Comparison of ENCODE assay signal across 22 mouse cellular contexts in the genomic region with DNA sequence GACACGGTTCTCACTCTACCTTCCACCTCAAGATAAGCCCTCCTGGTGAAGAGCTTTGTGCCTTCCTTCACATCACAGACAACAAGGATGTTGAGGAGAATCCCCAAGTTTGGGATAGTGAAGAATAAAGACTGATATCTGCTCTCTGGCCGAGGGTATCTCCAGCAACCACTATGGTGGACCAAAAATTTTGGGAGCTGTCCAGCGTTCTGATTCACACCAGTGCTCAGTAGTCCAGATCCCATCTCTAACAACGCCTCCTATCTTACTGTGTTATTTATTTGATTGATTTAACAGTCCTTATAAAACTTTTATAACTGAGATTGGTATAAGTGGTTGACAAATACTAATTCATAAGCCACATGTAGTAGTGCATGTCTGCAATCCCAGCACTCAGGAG. TPM values are rescaled to one million over a fixed set of nuclear protein-coding genes. Genes with fewer than 3 reads are reported as not detected.
DNase-seq lines count a peak whose midpoint lies in the region; ATAC-seq and TF ChIP-seq lines count a peak whose summit lies in the region.
"Had no signal": no experiment of that assay in that cellular context is flagged by ENCODE, and none has a peak within 500 bp of the region (broad histone marks: within the 10 kb centered on the region; RNA-seq: fewer than 3 reads in every experiment).

No protein-coding gene starts in this region.

- H3K4me3 ChIP-seq in kidney, postnatal 0 days (replicated peaks; ENCODE audit: low read depth, low read length): no peak overlapping the region
- H3K4me3 ChIP-seq in hindbrain, postnatal 0 days (ENCODE audit: low read length): no peak overlapping the region
- no peak overlapping the region for H3K4me3 ChIP-seq in intestine, embryonic 16.5 days (ENCODE audit: low read length)
- H3K4me3 ChIP-seq: forebrain, embryonic 12.5 days; megakaryocyte, embryonic 14.5 days had no signal

- WGBS in kidney, postnatal 0 days: 53% methylated on average over 4 of the region's 4 CpGs
- 56% methylated on average over 4 of the region's 4 CpGs for WGBS in hindbrain, postnatal 0 days
- 45% methylated on average over 4 of the region's 4 CpGs for WGBS in intestine, embryonic 16.5 days

- no peaks in the 10 kb centered on the region for H3K4me1 ChIP-seq in kidney, postnatal 0 days (replicated peaks; ENCODE audit: insufficient read depth, low read length)
- H3K4me1 ChIP-seq in hindbrain, postnatal 0 days (ENCODE audit: insufficient read depth, low read length): no peaks in the 10 kb centered on the region
- no peaks in the 10 kb centered on the region for H3K4me1 ChIP-seq in intestine, embryonic 16.5 days (ENCODE audit: control insufficient read depth, insufficient read depth, low read length)
- H3K4me1 ChIP-seq: megakaryocyte, embryonic 14.5 days had no signal

- TF ChIP-seq CTCF in kidney, postnatal 0 days (IDR thresholded peaks at IDR 0.05; ENCODE audit: low read depth): no peak
- no peak for TF ChIP-seq CTCF in hindbrain, postnatal 0 days (IDR thresholded peaks at IDR 0.05; ENCODE audit: low read depth)

- no peaks in the 10 kb centered on the region for H3K9me3 ChIP-seq in kidney, postnatal 0 days (replicated peaks; ENCODE audit: low read length)
- no peaks in the 10 kb centered on the region for H3K9me3 ChIP-seq in hindbrain, postnatal 0 days (ENCODE audit: low read length)
- no peaks in the 10 kb centered on the region for H3K9me3 ChIP-seq in intestine, embryonic 16.5 days (ENCODE audit: control insufficient read depth, low read length)
- H3K9me3 ChIP-seq: forebrain, embryonic 12.5 days; G1E; megakaryocyte, embryonic 14.5 days had no signal

- H3K4me2 ChIP-seq in kidney, postnatal 0 days (ENCODE audit: low read length): no peak overlapping the region
- no peak overlapping the region for H3K4me2 ChIP-seq in hindbrain, postnatal 0 days (ENCODE audit: low read depth, low read length)
- no peak overlapping the region for H3K4me2 ChIP-seq in intestine, embryonic 16.5 days (ENCODE audit: low read depth, low read length)
- H3K4me2 ChIP-seq: forebrain, embryonic 12.5 days had no signal

- H3K9ac ChIP-seq in kidney, postnatal 0 days (ENCODE audit: low read depth, low read length): no peak overlapping the region
- H3K9ac ChIP-seq in hindbrain, postnatal 0 days (replicated peaks; ENCODE audit: low read length): no peak overlapping the region
- no peak overlapping the region for H3K9ac ChIP-seq in intestine, embryonic 16.5 days (ENCODE audit: low read depth, low read length)
- H3K9ac ChIP-seq: forebrain, embryonic 12.5 days had no signal

- no peaks in the 10 kb centered on the region for H3K27me3 ChIP-seq in kidney, postnatal 0 days (ENCODE audit: insufficient read depth, low read length)
- no peaks in the 10 kb centered on the region for H3K27me3 ChIP-seq in hindbrain, postnatal 0 days (ENCODE audit: insufficient read depth, low read length)
- H3K27me3 ChIP-seq in intestine, embryonic 16.5 days (replicated peaks; ENCODE audit: control insufficient read depth, insufficient read depth, low read length): no peaks in the 10 kb centered on the region

- ATAC-seq in kidney, postnatal 0 days (replicated peaks; ENCODE audit: low FRiP score, low read depth): no peak
- ATAC-seq in hindbrain, postnatal 0 days: no peak
- ATAC-seq in intestine, embryonic 16.5 days: no peak
- ATAC-seq: hindbrain, embryonic 16.5 days had no signal

- H3K27ac ChIP-seq in kidney, postnatal 0 days: no peak overlapping the region
- no peak overlapping the region for H3K27ac ChIP-seq in hindbrain, postnatal 0 days
- H3K27ac ChIP-seq in intestine, embryonic 16.5 days (ENCODE audit: low read length): no peak overlapping the region
- H3K27ac ChIP-seq: forebrain, embryonic 12.5 days; stomach, postnatal 0 days had no signal

- H3K36me3 ChIP-seq in kidney, postnatal 0 days (ENCODE audit: insufficient read depth, low read length): no peaks in the 10 kb centered on the region
- H3K36me3 ChIP-seq in hindbrain, postnatal 0 days (ENCODE audit: insufficient read depth, low read length): no peaks in the 10 kb centered on the region
- H3K36me3 ChIP-seq in intestine, embryonic 16.5 days (ENCODE audit: control insufficient read depth, insufficient read depth, low read length): no peaks in the 10 kb centered on the region
- H3K36me3 ChIP-seq: forebrain, embryonic 12.5 days; G1E had no signal

- peak; percentile 43 for DNase-seq in kidney, postnatal 0 days (ENCODE audit: low spot score)
- no peak for DNase-seq in kidney, postnatal 14 days
- peak; percentile 5 for DNase-seq in 416B (ENCODE audit: low read depth)
- DNase-seq in NIH3T3 (ENCODE audit: low read depth): peak; percentile 68
- DNase-seq in forelimb bud, embryonic 11.5 days (ENCODE audit: low read depth, low spot score): peak; percentile 42
- DNase-seq in hindbrain, postnatal 0 days (ENCODE audit: low spot score): no peak
- DNase-seq: adrenal gland, adult 2 months; cerebellum, adult 9-11 months; gastrocnemius, postnatal 14 days; heart, adult 18-20 months; kidney, adult 2 months; liver; lung, postnatal 14 days; retina, postnatal 1 day; right cerebral cortex, postnatal 4 days had no signal

RNA-seq across cellular contexts. Expression of gene Pitpnm3, which starts 22.3 kb away (rescaled TPM):
- 0.42 and 0.45 TPM in 2 replicates for polyA plus RNA-seq in kidney, postnatal 0 days (2015; fragmentation: Nextera tagmentation; extraction: Ambion mirVana)
- total RNA-seq in hindbrain, postnatal 0 days (2014; rRNA removed): 25.1 and 26.3 TPM in 2 replicates
- 5.8 and 6.1 TPM in 2 replicates for polyA plus RNA-seq in hindbrain, postnatal 0 days (2015; fragmentation: Nextera tagmentation; extraction: Ambion mirVana)
- polyA plus RNA-seq in intestine, embryonic 16.5 days (2015; fragmentation: Nextera tagmentation; extraction: Ambion mirVana): 0.35 and 0.37 TPM in 2 replicates
- total RNA-seq: hematopoietic stem cell, adult 5-6 weeks had no signal

Comparison
In these comparisons a context has a peak if more than half of its experiments do, and no peak if none do; other contexts are left out.
1. DNase-seq: peak in kidney, postnatal 0 days (single experiment), 416B (single experiment), NIH3T3 (single experiment) and forelimb bud, embryonic 11.5 days (single experiment); none in kidney, postnatal 14 days (single experiment) and hindbrain, postnatal 0 days (single experiment).